Mouse (Mus musculus): Measurements from ENCODE around the gene Trp53bp1. TPM values are rescaled to one million over a fixed set of nuclear protein-coding genes. Genes with fewer than 3 reads are reported as not detected.

The Trp53bp1 gene
- 24.0 TPM for polyA plus RNA-seq (2014; fragmentation: Illumina TruSeq; extraction: RNeasy Lipid Tissue Mini Kit (QIAGEN cat#74804); ENCODE audit: low read depth, low replicate concordance)

GRCm38 (mm10) chr2:121271236-121271927 is at the start of gene Trp53bp1:
TSS of gene Trp53bp1 (minus strand) at chr2:121271407.

DNA sequence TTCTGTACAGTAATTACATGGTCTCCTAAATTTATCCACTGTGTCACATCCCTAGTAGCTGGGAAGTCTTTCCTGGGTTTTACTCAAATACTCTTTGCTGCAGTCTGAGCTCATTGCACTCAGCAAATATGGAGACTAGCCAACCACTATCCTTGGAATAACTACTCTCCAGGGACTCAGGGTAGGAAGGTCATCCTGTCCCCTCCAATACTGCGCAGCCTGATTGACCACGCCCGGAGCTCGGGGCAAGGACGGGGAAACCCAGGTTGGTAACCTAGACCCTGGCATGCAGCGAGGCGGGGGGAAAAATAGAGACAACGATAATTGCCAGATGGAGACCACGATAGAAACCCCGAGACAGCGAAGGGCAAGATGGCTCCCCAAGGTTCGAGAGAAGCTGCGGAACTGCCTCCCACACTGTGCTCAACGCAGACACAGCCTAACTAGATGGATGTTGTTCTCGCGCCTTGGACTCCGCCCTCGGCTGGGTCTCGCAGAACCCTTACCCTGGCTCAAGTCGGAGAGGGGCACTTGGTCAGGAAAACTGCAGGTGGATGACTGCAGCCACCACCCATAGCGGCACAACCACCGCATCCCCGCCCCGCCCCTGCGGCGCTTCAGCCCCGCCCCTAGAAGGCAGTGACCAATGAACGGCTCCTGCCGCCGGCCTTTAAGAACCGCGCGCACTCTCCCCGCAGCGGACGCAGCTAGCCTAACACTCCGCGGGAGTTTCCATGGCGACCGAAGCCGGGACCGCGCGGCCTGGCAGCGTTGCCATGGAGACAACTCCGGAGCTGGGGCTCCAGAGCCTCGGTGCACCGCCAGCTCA is 17.9 kb upstream of the Trp53bp1 start, which contains the start of gene Map1a:
Map1a (plus strand) TSS at position 700 of the 829 bp plus-strand sequence.

DNA sequence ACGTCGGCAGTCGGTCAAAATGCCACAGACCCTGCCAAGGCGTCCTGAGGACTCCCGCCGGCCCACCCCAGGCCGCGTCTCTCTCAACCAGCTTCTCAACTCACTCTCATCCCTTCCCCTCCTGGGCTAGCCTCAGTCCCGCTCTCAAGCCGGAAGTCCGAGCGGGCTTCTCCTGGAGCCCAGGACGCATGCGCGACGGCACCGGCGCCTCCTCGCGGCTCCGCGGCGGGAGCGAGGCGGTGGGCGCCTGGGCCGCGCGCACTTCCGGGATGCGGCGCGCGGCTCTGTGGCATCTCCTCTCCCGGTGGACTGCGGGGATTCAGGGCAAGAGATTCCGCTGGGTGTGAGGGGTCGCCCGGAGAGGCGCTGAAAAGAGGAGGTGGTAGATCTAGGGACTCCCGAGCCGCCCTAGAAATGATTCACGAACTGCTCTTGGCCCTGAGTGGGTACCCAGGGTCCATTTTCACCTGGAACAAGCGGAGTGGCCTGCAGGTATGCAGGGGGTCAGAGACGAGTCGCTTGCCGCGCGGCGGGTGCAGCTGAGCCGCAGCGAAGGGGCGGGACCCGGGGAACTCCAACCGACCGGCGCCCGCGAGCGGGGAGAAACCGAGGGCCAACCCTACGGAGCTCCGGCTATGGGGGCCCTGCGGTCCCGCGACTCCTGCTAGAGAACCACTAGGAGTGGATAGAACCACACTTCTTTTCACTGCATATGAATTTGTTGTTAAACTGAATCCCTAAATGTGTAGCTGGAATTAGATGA is 100.0 kb downstream of the Trp53bp1 start, which contains the start of gene Zscan29:
Zscan29 (minus strand) TSS at position 146 of the 763 bp plus-strand sequence.

GRCm38 (mm10) chr2:121170481-121170971 is 100.7 kb downstream of the Trp53bp1 start, which contains the start of gene Tubgcp4:
TSS of gene Tubgcp4 (plus strand) at chr2:121170654.

Other genes starting within 250 kb of the Trp53bp1 start
- gene Epb42, start 234.3 kb downstream of the Trp53bp1 start, polyA plus RNA-seq (2014; fragmentation: Illumina TruSeq; extraction: RNeasy Lipid Tissue Mini Kit (QIAGEN cat#74804); ENCODE audit: low read depth, low replicate concordance) = not detected
- gene Tgm5, start 185.6 kb downstream of the Trp53bp1 start, polyA plus RNA-seq (2014; fragmentation: Illumina TruSeq; extraction: RNeasy Lipid Tissue Mini Kit (QIAGEN cat#74804); ENCODE audit: low read depth, low replicate concordance) = not detected
- 0.42 TPM for gene Tgm7, start 161.6 kb downstream of the Trp53bp1 start, polyA plus RNA-seq (2014; fragmentation: Illumina TruSeq; extraction: RNeasy Lipid Tissue Mini Kit (QIAGEN cat#74804); ENCODE audit: low read depth, low replicate concordance)
- gene Adal, start 131.0 kb downstream of the Trp53bp1 start, polyA plus RNA-seq (2014; fragmentation: Illumina TruSeq; extraction: RNeasy Lipid Tissue Mini Kit (QIAGEN cat#74804); ENCODE audit: low read depth, low replicate concordance) = 13.7 TPM
- 10.6 TPM for gene Lcmt2, start 130.8 kb downstream of the Trp53bp1 start, polyA plus RNA-seq (2014; fragmentation: Illumina TruSeq; extraction: RNeasy Lipid Tissue Mini Kit (QIAGEN cat#74804); ENCODE audit: low read depth, low replicate concordance)
- gene Tubgcp4, start 100.8 kb downstream of the Trp53bp1 start, polyA plus RNA-seq (2014; fragmentation: Illumina TruSeq; extraction: RNeasy Lipid Tissue Mini Kit (QIAGEN cat#74804); ENCODE audit: low read depth, low replicate concordance) = 15.4 TPM
- gene Zscan29, start 100.3 kb downstream of the Trp53bp1 start, polyA plus RNA-seq (2014; fragmentation: Illumina TruSeq; extraction: RNeasy Lipid Tissue Mini Kit (QIAGEN cat#74804); ENCODE audit: low read depth, low replicate concordance) = 6.5 TPM
- gene Map1a, start 18.2 kb upstream of the Trp53bp1 start, polyA plus RNA-seq (2014; fragmentation: Illumina TruSeq; extraction: RNeasy Lipid Tissue Mini Kit (QIAGEN cat#74804); ENCODE audit: low read depth, low replicate concordance) = 2.9 TPM
- 70.3 TPM for gene Ppip5k1, start 84.0 kb upstream of the Trp53bp1 start, polyA plus RNA-seq (2014; fragmentation: Illumina TruSeq; extraction: RNeasy Lipid Tissue Mini Kit (QIAGEN cat#74804); ENCODE audit: low read depth, low replicate concordance)
- gene Ckmt1, start 86.3 kb upstream of the Trp53bp1 start, polyA plus RNA-seq (2014; fragmentation: Illumina TruSeq; extraction: RNeasy Lipid Tissue Mini Kit (QIAGEN cat#74804); ENCODE audit: low read depth, low replicate concordance) = 1.8 TPM
- gene Strc, start 115.8 kb upstream of the Trp53bp1 start, polyA plus RNA-seq (2014; fragmentation: Illumina TruSeq; extraction: RNeasy Lipid Tissue Mini Kit (QIAGEN cat#74804); ENCODE audit: low read depth, low replicate concordance) = 0.21 TPM
- 115 TPM for gene Pdia3, start 142.4 kb upstream of the Trp53bp1 start, polyA plus RNA-seq (2014; fragmentation: Illumina TruSeq; extraction: RNeasy Lipid Tissue Mini Kit (QIAGEN cat#74804); ENCODE audit: low read depth, low replicate concordance)
- 5.0 TPM for gene Catsper2, start 142.4 kb upstream of the Trp53bp1 start, polyA plus RNA-seq (2014; fragmentation: Illumina TruSeq; extraction: RNeasy Lipid Tissue Mini Kit (QIAGEN cat#74804); ENCODE audit: low read depth, low replicate concordance)
- 0.26 TPM for gene Ell3, start 172.9 kb upstream of the Trp53bp1 start, polyA plus RNA-seq (2014; fragmentation: Illumina TruSeq; extraction: RNeasy Lipid Tissue Mini Kit (QIAGEN cat#74804); ENCODE audit: low read depth, low replicate concordance)
- gene Serf2, start 177.8 kb upstream of the Trp53bp1 start, polyA plus RNA-seq (2014; fragmentation: Illumina TruSeq; extraction: RNeasy Lipid Tissue Mini Kit (QIAGEN cat#74804); ENCODE audit: low read depth, low replicate concordance) = 543 TPM
- gene Hypk, start 181.9 kb upstream of the Trp53bp1 start, polyA plus RNA-seq (2014; fragmentation: Illumina TruSeq; extraction: RNeasy Lipid Tissue Mini Kit (QIAGEN cat#74804); ENCODE audit: low read depth, low replicate concordance) = 17.4 TPM
- not detected for gene Serinc4, start 185.4 kb upstream of the Trp53bp1 start, polyA plus RNA-seq (2014; fragmentation: Illumina TruSeq; extraction: RNeasy Lipid Tissue Mini Kit (QIAGEN cat#74804); ENCODE audit: low read depth, low replicate concordance)
- gene Mfap1b, start 202.7 kb upstream of the Trp53bp1 start, polyA plus RNA-seq (2014; fragmentation: Illumina TruSeq; extraction: RNeasy Lipid Tissue Mini Kit (QIAGEN cat#74804); ENCODE audit: low read depth, low replicate concordance) = 39.7 TPM
- gene Mfap1a, start 235.3 kb upstream of the Trp53bp1 start, polyA plus RNA-seq (2014; fragmentation: Illumina TruSeq; extraction: RNeasy Lipid Tissue Mini Kit (QIAGEN cat#74804); ENCODE audit: low read depth, low replicate concordance) = 33.2 TPM
- 1.3 TPM for gene Wdr76, start 235.3 kb upstream of the Trp53bp1 start, polyA plus RNA-seq (2014; fragmentation: Illumina TruSeq; extraction: RNeasy Lipid Tissue Mini Kit (QIAGEN cat#74804); ENCODE audit: low read depth, low replicate concordance)